Mouse (Mus musculus) spleen, postnatal 14 days (tissue): ENCODE results near the gene Fchsd2.

Experiments
- DNase-seq, 2 experiments: peaks; one replicate each; pipeline ENCODE4 v3.0.0; 2021 to 2022; ENCODE audit warnings: low spot score in 2 of 2

Gene Fchsd2

GRCm38 (mm10) chr7:101316591-101317001 is 223.9 kb downstream of the Fchsd2 start:
- DNase-seq = no peak

- DNase-seq = no peak
Observed at GRCm38 (mm10) chr7:101317014-101317413, 224.4 kb downstream of the Fchsd2 start, which contains the start of gene Stard10. TSS of gene Stard10 (plus strand) at chr7:101317086.

GRCm38 (mm10) chr7:101318848-101319247 is 226.2 kb downstream of the Fchsd2 start:
- no peak for DNase-seq

GRCm38 (mm10) chr7:101319796-101320195 is 227.1 kb downstream of the Fchsd2 start:
- no peak for DNase-seq

GRCm38 (mm10) chr7:101320399-101321217 is 227.9 kb downstream of the Fchsd2 start:
- no peak for DNase-seq

- no peak for DNase-seq
Observed at GRCm38 (mm10) chr7:101321218-101321827, 228.7 kb downstream of the Fchsd2 start.

- DNase-seq = no peak
Observed at GRCm38 (mm10) chr7:101323141-101323594, 230.5 kb downstream of the Fchsd2 start.

GRCm38 (mm10) chr7:101324142-101324962 is 231.7 kb downstream of the Fchsd2 start:
- DNase-seq = no peak

- DNase-seq = no peak
Observed at GRCm38 (mm10) chr7:101326006-101326405, 233.3 kb downstream of the Fchsd2 start.

GRCm38 (mm10) chr7:101327263-101327662 is 234.6 kb downstream of the Fchsd2 start:
- no peak for DNase-seq

- no peak for DNase-seq
Observed at GRCm38 (mm10) chr7:101327786-101328185, 235.1 kb downstream of the Fchsd2 start.

- DNase-seq = no peak
Observed at GRCm38 (mm10) chr7:101328621-101329158, 236.0 kb downstream of the Fchsd2 start.

- no peak for DNase-seq
Observed at GRCm38 (mm10) chr7:101329606-101330005, 236.9 kb downstream of the Fchsd2 start.

- DNase-seq = no peak
Observed at GRCm38 (mm10) chr7:101330074-101330840, 237.6 kb downstream of the Fchsd2 start.

GRCm38 (mm10) chr7:101330841-101331173 is 238.1 kb downstream of the Fchsd2 start:
- DNase-seq = no peak

GRCm38 (mm10) chr7:101332045-101332831 is 239.6 kb downstream of the Fchsd2 start:
- no peak for DNase-seq
